Mouse (Mus musculus) small intestine, adult 2 months (tissue): ENCODE measurements around the gene Ak1. TPM values are rescaled to one million over a fixed set of nuclear protein-coding genes. Genes with fewer than 3 reads are reported as not detected.

Experiments used
- H3K27ac ChIP-seq: fragments of 200-500 bp; 2 replicates; pipeline ENCODE4 v1.5.1; 2012; ENCODE audit warnings: low read depth, low read length, control low read depth, inconsistent platforms; ENCODE audit not compliant: insufficient read depth
- H3K27me3 ChIP-seq: fragments of 200-500 bp; 2 replicates; pipeline ENCODE4 v1.6.1; 2012; ENCODE audit warnings: mild to moderate bottlenecking, moderate library complexity, low read length, inconsistent platforms; ENCODE audit not compliant: control insufficient read depth, insufficient read depth
- H3K36me3 ChIP-seq: fragments of 200-500 bp; 2 replicates; pipeline ENCODE4 v1.6.1; 2012; ENCODE audit warnings: mild to moderate bottlenecking, low read length, control low read depth, inconsistent platforms; ENCODE audit not compliant: control insufficient read depth, insufficient read depth
- H3K4me1 ChIP-seq: fragments of 200-500 bp; 2 replicates; pipeline ENCODE4 v1.6.1; 2012; ENCODE audit warnings: low read length, inconsistent platforms, mixed read lengths; ENCODE audit not compliant: control insufficient read depth, insufficient read depth, insufficient read length
- H3K4me3 ChIP-seq: fragments of 200-500 bp; 2 replicates; pipeline ENCODE4 v1.5.1; 2012; ENCODE audit warnings: low read depth, mild to moderate bottlenecking, control low read depth, inconsistent platforms, low read length, moderate library complexity
- CTCF ChIP-seq: fragments of 200-500 bp; IDR thresholded peaks from 2 replicates; pipeline ENCODE4 v1.5.1; 2012; ENCODE audit warnings: low read depth, mild to moderate bottlenecking, control low read depth, inconsistent platforms, low read length, moderate library complexity, mixed read lengths; ENCODE audit not compliant: insufficient replicate concordance, insufficient read length; ENCODE audit errors: extremely low read depth
- POLR2A ChIP-seq: fragments of 200-500 bp; IDR thresholded peaks from 2 replicates; pipeline ENCODE4 v1.6.1; 2012; ENCODE audit warnings: low read depth, mild to moderate bottlenecking, control low read depth, inconsistent platforms, low read length, moderate library complexity
- WGBS: fragments of 180-500 bp; shearing (Covaris S2); methylation state at CpG from one replicate; pipeline ENCODE4 v1.1.7; 2018; 5-methylcytosine and 5-hydroxymethylcytosine counted together
- polyA plus RNA-seq: library from polyadenylated mRNA; depleted of rRNA; stranded (reverse); fragments of >200 nt; gene quantifications from 2 replicates; pipeline ENCODE4 v1.2.3, GENCODE M21; 2012; rRNA removed

Ak1 gene
- polyA plus RNA-seq = 3.4 and 3.7 TPM in 2 replicates

- no peak within 1 kb of the TSS for H3K4me3 ChIP-seq
- 24% methylated on average over 7 of the region's 7 CpGs for WGBS
- H3K36me3 ChIP-seq = no peaks in the 10 kb centered on the region
- H3K4me1 ChIP-seq = peaks cover 7% of the 10 kb centered on the region
- H3K27me3 ChIP-seq = no peaks in the 10 kb centered on the region
- H3K27ac ChIP-seq = peak within 1 kb of the TSS; percentile 32; the same call in 1 of the 2 replicates
- TF ChIP-seq POLR2A (no peak), CTCF (no peak)
Observed at GRCm38 (mm10) chr2:32621517-32621859, at the start of gene Ak1. Gene Ak1 (plus strand): TSS chr2:32621758.

GRCm38 (mm10) chr2:32572196-32572595 is 49.4 kb upstream of the Ak1 start:
- H3K27ac ChIP-seq = no peak overlapping the region
- H3K4me3 ChIP-seq = no peak overlapping the region
- 90% methylated on average over 11 of the region's 11 CpGs for WGBS
- no peaks in the 10 kb centered on the region for H3K27me3 ChIP-seq
- TF ChIP-seq POLR2A (no peak), CTCF (no peak)
- peaks cover 21% of the 10 kb centered on the region for H3K36me3 ChIP-seq
- peaks cover 9% of the 10 kb centered on the region for H3K4me1 ChIP-seq

DNA sequence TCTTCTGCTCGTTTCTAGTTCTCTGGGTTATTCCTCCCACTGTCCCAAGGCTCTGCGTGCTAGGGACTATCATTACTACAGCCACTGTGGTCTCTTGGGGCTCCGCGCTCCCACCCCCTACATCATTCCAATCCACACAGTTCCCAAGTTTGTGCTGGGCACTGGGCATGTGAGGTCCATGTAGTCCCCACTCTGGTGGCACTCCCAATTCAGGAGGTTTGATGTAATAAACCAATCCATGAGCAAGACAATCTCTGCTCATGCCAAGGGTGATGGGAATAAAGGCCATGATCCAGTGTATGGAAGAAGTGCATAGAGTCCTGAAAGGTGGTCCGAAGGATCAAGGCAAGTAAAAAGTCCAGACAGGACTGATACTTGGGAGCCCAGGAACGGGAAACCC is 47.1 kb upstream of the Ak1 start, which contains the start of gene Pip5kl1:
Pip5kl1 (plus strand) TSS at position 301 of the 400 bp plus-strand sequence.
- 76% methylated on average over 6 of the region's 6 CpGs for WGBS
- Histone ChIP-seq H3K27ac (no peak within 1 kb of the TSS), H3K27me3 (peaks cover 3% of the 10 kb centered on the region; the same call in 1 of the 2 replicates), H3K36me3 (peaks cover 4% of the 10 kb centered on the region; the same call in 1 of the 2 replicates), H3K4me1 (peaks cover 9% of the 10 kb centered on the region), H3K4me3 (peak within 1 kb of the TSS; percentile 37)
- no peak for TF ChIP-seq CTCF
- 0 out of 2 replicates have a peak, but pooled peaks have one; percentile 8 for TF ChIP-seq POLR2A

DNA sequence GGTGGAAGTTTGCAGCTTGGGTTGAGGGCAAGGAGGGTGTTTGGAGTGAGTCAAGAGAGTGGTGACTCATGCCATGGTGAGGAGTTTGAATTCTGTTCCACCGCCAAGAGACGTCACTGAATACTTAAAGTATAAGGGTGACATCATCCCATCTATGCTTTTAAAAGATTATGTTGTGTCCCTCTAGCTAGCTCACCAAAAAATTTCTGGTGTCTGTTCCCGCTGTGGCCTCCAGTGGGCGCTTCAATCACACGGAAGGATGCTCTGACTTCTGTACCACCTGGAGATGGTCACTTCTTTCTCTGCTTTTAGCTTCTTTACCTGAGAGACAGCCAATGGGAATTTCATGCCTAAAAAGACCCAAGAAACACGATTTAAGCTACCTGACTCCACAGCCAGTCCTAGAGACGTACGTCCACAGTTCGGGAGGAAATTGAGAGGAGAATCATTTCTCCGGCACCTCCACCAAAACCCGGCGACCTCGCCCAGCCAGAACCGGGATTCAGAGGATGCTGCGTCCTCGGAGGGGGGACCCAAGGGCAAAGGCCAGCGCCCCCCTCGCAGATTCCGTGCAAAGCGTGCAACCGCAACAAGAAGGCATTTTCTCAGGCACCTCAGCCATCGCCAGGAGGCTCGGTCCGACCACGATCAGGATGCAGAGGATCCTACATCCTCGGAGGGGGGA is 46.5 kb upstream of the Ak1 start:
- 5% methylated on average over 26 of the region's 26 CpGs for WGBS
- peaks cover 4% of the 10 kb centered on the region; the same call in 1 of the 2 replicates for H3K36me3 ChIP-seq
- no peak overlapping the region for H3K27ac ChIP-seq
- TF ChIP-seq POLR2A (0 out of 2 replicates have a peak, but pooled peaks have one; percentile 5), CTCF (peak; percentile 76; the same call in 1 of the 2 replicates)
- peaks cover 9% of the 10 kb centered on the region for H3K4me1 ChIP-seq
- H3K27me3 ChIP-seq = peaks cover 3% of the 10 kb centered on the region; the same call in 1 of the 2 replicates
- peak overlapping the region; percentile 37 for H3K4me3 ChIP-seq

GRCm38 (mm10) chr2:32575586-32576160 is 45.9 kb upstream of the Ak1 start, which contains the start of gene 9430097D07Rik:
Gene 9430097D07Rik (minus strand): TSS chr2:32575684.
- TF ChIP-seq POLR2A (no peak), CTCF (no peak)
- Histone ChIP-seq H3K4me3 (peak within 1 kb of the TSS; percentile 37), H3K36me3 (peaks cover 4% of the 10 kb centered on the region; the same call in 1 of the 2 replicates), H3K4me1 (peaks cover 9% of the 10 kb centered on the region), H3K27ac (no peak within 1 kb of the TSS), H3K27me3 (peaks cover 3% of the 10 kb centered on the region; the same call in 1 of the 2 replicates)
- 18% methylated on average over 28 of the region's 28 CpGs for WGBS

DNA sequence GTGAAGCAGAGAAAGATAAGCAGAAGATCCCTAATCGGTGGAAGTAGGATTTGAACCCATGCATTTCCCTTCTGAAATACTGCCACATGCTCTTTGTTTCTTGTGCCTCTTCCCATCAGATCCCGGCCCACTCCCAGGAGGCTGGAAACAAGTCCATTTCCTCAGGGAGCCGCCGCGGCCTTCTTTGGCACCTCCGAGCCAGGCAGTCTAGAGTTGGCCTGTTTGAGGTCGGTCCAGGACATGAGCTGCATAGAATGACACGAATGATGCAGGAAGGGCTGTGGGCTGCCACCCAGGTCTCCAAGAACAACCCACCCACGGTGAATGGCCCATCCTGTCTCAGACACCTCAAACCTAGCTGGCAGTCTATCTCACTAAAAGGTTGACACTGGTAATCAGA is 45.0 kb upstream of the Ak1 start:
- 84% methylated on average over 9 of the region's 9 CpGs for WGBS
- peaks cover 3% of the 10 kb centered on the region; the same call in 1 of the 2 replicates for H3K27me3 ChIP-seq
- TF ChIP-seq POLR2A = no peak

More for the DNA sequence above, 45.0 kb upstream of the Ak1 start:
- H3K27ac ChIP-seq = no peak overlapping the region
- peaks cover 9% of the 10 kb centered on the region for H3K4me1 ChIP-seq
- H3K4me3 ChIP-seq = no peak overlapping the region
- peaks cover 4% of the 10 kb centered on the region; the same call in 1 of the 2 replicates for H3K36me3 ChIP-seq
